Mouse (Mus musculus) small intestine, adult 2 months (tissue): ENCODE results near the gene Foxc2.

Experiments
- CTCF ChIP-seq: fragments of 200-500 bp; IDR thresholded peaks from 2 replicates; pipeline ENCODE4 v1.5.1; 2012; ENCODE audit warnings: low read depth, mild to moderate bottlenecking, control low read depth, inconsistent platforms, low read length, moderate library complexity, mixed read lengths; ENCODE audit not compliant: insufficient replicate concordance, insufficient read length; ENCODE audit errors: extremely low read depth
- POLR2A ChIP-seq: fragments of 200-500 bp; IDR thresholded peaks from 2 replicates; pipeline ENCODE4 v1.6.1; 2012; ENCODE audit warnings: low read depth, mild to moderate bottlenecking, control low read depth, inconsistent platforms, low read length, moderate library complexity

- TF ChIP-seq POLR2A: no peak
- no peak for TF ChIP-seq CTCF
Measured at GRCm38 (mm10) chr8:121148573-121149083, 32.7 kb downstream of the Foxc2 start.
